Mouse (Mus musculus): Measurements from ENCODE around the gene 4933417A18Rik. TPM values are rescaled to one million over a fixed set of nuclear protein-coding genes. Genes with fewer than 3 reads are reported as not detected.
"Not testable (repeated sequence)": the region's sequence is repeated elsewhere in the genome, so short reads cannot be mapped to it uniquely, and the experiment has no call there.

4933417A18Rik gene
- polyA plus RNA-seq (2015; fragmentation: Nextera tagmentation; extraction: Ambion mirVana): not detected in 2 replicates

DNA sequence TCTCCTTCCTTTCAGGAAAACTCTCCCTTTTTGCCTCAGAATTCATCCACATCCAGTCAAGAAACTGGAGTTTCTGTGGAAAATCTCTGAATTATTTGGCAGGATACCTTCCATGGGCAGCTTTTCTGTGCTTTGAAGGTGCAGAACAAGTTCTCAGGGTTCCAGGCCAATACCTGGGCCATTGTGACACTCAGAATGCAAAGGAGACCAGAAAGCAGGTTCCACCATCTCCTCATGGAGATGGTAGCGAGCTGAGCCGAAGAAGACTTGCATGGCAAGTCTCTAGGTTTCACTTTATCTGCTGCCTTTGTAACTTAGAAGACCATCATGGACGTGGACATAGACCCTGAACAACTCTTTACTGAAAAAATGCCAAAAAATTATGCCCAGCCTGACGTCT, at the start of gene 4933417A18Rik, which contains the start of gene Fam217a:
4933417A18Rik (plus strand) TSS at position 200 of the 400 bp plus-strand sequence.
Fam217a (minus strand) TSS at position 101 of the 400 bp plus-strand sequence.
- 81% methylated on average over 4 of the region's 4 CpGs for WGBS
- no peak within 1 kb of the TSS for H3K4me2 ChIP-seq (ENCODE audit: low read depth, low read length)
- ATAC-seq: no peak

DNA sequence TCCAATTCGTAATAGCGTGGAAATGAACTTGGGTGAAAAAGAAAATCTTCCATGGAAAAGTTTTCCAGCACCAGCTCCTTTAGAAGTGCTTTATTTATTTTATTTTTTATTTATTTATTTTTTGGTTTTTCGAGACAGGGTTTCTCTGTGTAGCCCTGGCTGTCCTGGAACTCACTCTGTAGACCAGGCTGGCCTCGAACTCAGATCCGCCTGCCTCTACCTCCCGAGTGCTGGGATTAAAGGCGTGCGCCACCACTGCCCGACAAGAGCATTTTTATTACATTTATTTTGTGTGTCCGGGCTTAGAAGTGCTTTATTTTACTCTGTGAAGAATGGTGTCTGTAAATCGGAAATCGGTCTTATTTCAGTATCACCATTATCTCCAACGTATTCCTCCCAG, 49.5 kb upstream of the 4933417A18Rik start:
- peak; percentile 11; the same call in 1 of the 2 replicates for ATAC-seq
- not testable (repeated sequence) for H3K27me3 ChIP-seq (replicated peaks; ENCODE audit: control insufficient read depth, insufficient read depth, low read length); H3K36me3 ChIP-seq (ENCODE audit: control insufficient read depth, insufficient read depth, low read length); H3K9me3 ChIP-seq (ENCODE audit: control insufficient read depth, low read length)
- H3K4me1 ChIP-seq (ENCODE audit: control insufficient read depth, insufficient read depth, low read length): peaks cover 16% of the 10 kb centered on the region
- H3K27ac ChIP-seq (ENCODE audit: low read length): peak overlapping the region; percentile 99
- peak overlapping the region; percentile 99 for H3K4me3 ChIP-seq (ENCODE audit: low read length)
- WGBS: 12% methylated on average over 13 of the region's 13 CpGs
- H3K4me2 ChIP-seq (ENCODE audit: low read depth, low read length): peak overlapping the region; percentile 71
- H3K9ac ChIP-seq (ENCODE audit: low read depth, low read length): peak overlapping the region; percentile 100

More for the DNA sequence above, at the start of gene 4933417A18Rik, which contains the start of gene Fam217a:
- no peaks in the 10 kb centered on the region for H3K36me3 ChIP-seq (ENCODE audit: control insufficient read depth, insufficient read depth, low read length)
- no peaks in the 10 kb centered on the region for H3K27me3 ChIP-seq (replicated peaks; ENCODE audit: control insufficient read depth, insufficient read depth, low read length)
- no peak within 1 kb of the TSS for H3K27ac ChIP-seq (ENCODE audit: low read length)
- no peak within 1 kb of the TSS for H3K4me3 ChIP-seq (ENCODE audit: low read length)
- H3K4me1 ChIP-seq (ENCODE audit: control insufficient read depth, insufficient read depth, low read length): no peaks in the 10 kb centered on the region
- H3K9me3 ChIP-seq (ENCODE audit: control insufficient read depth, low read length): no peaks in the 10 kb centered on the region
- no peak within 1 kb of the TSS for H3K9ac ChIP-seq (ENCODE audit: low read depth, low read length)

DNA sequence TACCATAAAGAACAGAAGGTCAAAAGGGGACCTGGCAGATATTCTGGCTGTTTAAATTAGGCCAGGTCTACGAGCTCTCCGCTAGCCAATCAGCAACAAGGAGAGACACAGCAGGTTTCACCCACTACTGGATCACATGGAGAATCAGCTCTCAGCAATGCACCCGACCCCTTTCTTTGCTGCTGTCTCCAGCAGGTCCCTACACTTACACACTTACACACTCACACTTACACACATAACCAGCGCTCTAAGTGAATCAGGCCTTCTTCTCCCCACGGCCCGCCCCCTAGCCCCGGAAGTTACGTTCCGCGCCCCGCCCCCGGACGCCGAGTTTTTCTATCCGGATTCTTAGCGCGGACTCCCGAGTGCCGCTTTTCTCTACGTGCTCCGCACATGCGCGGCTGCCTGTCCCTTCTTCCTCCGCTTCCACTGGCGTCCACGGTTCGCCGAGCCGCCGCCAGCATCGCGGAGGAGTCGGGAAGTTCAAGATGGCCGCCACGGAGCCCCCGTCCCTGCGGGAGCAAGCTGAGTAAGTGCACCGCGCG, 49.0 kb upstream of the 4933417A18Rik start, which contains the start of gene Prpf4b:
Prpf4b (plus strand) TSS at position 137 of the 545 bp plus-strand sequence.
- Histone ChIP-seq H3K27ac (ENCODE audit: low read length) (peak within 1 kb of the TSS; percentile 99), H3K4me2 (ENCODE audit: low read depth, low read length) (peak within 1 kb of the TSS; percentile 71), H3K27me3 (replicated peaks; ENCODE audit: control insufficient read depth, insufficient read depth, low read length) (no peaks in the 10 kb centered on the region), H3K9me3 (ENCODE audit: control insufficient read depth, low read length) (no peaks in the 10 kb centered on the region), H3K36me3 (ENCODE audit: control insufficient read depth, insufficient read depth, low read length) (no peaks in the 10 kb centered on the region), H3K4me1 (ENCODE audit: control insufficient read depth, insufficient read depth, low read length) (peaks cover 16% of the 10 kb centered on the region), H3K9ac (ENCODE audit: low read depth, low read length) (peak within 1 kb of the TSS; percentile 100), H3K4me3 (ENCODE audit: low read length) (peak within 1 kb of the TSS; percentile 99)
- ATAC-seq: peak; percentile 82
- under 1% methylated on average over 40 of the region's 40 CpGs for WGBS

DNA sequence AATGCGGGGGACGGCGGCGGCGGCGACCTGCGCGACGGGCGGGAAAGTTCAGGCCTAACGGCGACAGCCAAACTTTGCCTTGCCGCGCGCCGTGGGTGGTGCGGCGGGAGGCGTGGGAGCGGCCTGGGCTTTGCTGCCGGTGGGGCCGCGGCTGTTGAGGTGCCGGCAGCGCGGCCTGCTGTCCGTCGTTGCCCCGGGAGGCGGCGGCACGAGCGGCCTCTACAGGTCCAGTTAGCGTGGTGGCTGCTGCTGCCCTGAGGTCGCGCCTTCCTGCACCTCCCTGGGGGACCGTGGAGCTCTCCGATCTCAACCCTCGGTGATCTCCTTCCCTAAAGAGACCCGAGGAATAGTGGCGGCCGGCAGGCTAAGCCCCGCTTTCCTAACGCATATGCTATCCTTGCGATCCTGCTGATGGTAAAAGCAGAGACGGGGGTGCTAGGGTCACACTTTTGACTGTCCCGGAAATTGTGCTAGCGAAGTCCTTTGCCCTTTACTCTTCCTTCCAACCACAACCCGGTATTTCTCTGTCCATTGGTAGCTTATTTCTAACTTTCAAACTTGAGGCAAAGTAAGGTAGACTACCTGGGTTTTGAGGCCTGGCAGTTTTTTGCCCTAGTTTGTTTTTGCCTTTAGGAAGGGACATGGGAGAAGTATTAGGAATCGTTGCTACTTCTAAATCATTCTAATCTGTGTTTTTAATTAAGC, 48.3 kb upstream of the 4933417A18Rik start:
- H3K27ac ChIP-seq (ENCODE audit: low read length): peak overlapping the region; percentile 99
- peaks cover 16% of the 10 kb centered on the region for H3K4me1 ChIP-seq (ENCODE audit: control insufficient read depth, insufficient read depth, low read length)
- peak overlapping the region; percentile 100 for H3K9ac ChIP-seq (ENCODE audit: low read depth, low read length)
- no peaks in the 10 kb centered on the region for H3K9me3 ChIP-seq (ENCODE audit: control insufficient read depth, low read length)
- H3K4me2 ChIP-seq (ENCODE audit: low read depth, low read length): peak overlapping the region; percentile 71
- H3K4me3 ChIP-seq (ENCODE audit: low read length): peak overlapping the region; percentile 99
- peak; percentile 63 for ATAC-seq
- no peaks in the 10 kb centered on the region for H3K27me3 ChIP-seq (replicated peaks; ENCODE audit: control insufficient read depth, insufficient read depth, low read length)
- under 1% methylated on average over 50 of the region's 50 CpGs for WGBS
- no peaks in the 10 kb centered on the region for H3K36me3 ChIP-seq (ENCODE audit: control insufficient read depth, insufficient read depth, low read length)

DNA sequence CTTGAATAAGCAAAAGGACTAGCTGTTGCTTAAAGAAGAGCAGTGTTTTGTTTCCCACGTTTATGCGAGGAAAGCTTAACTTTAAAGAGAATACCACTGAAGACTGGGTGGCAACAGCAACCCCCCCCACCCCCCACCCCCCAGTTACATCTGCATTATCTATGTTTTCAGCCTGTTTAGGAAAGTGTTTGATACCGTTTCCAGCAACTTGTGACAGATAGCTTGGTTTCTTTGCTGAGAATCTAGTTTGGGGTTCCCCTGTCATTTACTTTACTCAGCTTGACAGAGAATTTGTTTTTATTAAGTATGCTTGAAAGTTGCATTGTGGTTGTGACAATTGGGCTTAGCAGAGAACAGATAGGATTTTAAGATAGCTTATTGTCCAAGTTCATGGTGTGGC, 47.7 kb upstream of the 4933417A18Rik start:
- no peaks in the 10 kb centered on the region for H3K36me3 ChIP-seq (ENCODE audit: control insufficient read depth, insufficient read depth, low read length)
- 4% methylated on average over 3 of the region's 3 CpGs for WGBS
- ATAC-seq: no peak
- H3K27ac ChIP-seq (ENCODE audit: low read length): no peak overlapping the region
- no peaks in the 10 kb centered on the region for H3K9me3 ChIP-seq (ENCODE audit: control insufficient read depth, low read length)
- peak overlapping the region; percentile 99 for H3K4me3 ChIP-seq (ENCODE audit: low read length)
- H3K4me2 ChIP-seq (ENCODE audit: low read depth, low read length): peak overlapping the region; percentile 71
- no peaks in the 10 kb centered on the region for H3K27me3 ChIP-seq (replicated peaks; ENCODE audit: control insufficient read depth, insufficient read depth, low read length)
- H3K9ac ChIP-seq (ENCODE audit: low read depth, low read length): peak overlapping the region; percentile 100
- H3K4me1 ChIP-seq (ENCODE audit: control insufficient read depth, insufficient read depth, low read length): peaks cover 16% of the 10 kb centered on the region

DNA sequence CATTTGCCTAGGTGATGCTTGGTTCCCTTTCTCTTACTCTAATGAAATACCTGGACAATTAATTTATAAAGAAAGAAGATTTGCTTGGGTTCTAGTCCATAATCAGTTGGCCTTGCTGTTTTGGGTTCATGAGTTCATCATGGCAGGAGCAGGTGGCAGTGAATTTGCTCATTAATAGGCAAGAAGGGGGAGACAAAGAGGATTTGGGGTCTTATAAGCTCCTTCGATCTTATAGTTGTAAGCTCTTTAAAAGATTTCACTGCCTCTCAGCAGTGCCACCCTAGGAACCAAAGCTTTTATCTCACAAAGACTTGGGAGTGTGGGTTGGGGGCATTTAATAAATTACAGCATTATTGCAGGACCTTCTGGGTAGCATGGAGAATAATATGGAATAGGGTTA, 31.3 kb upstream of the 4933417A18Rik start:
- WGBS: 87% methylated on average over 1 of the region's 1 CpGs

DNA sequence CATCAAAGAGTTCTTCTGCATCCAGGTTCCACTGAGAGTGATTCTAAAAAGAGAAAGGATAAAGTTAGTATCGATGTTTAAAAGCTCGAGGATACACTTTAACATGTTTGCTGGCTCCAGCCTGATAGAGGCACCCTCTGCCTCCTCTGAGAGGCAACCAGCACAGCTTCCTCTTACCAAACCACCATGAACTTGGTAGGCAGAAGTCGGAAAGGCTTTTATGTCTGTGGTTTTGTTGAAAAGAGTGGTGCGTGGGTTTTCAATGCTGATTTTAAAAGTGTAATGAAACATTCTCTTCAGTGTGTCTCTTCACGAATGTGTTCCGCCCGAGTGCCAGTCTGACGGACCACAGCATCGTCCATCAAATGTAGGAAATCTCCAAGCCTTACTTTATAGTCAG, 9.6 kb upstream of the 4933417A18Rik start:
- Histone ChIP-seq H3K27me3 (replicated peaks; ENCODE audit: control insufficient read depth, insufficient read depth, low read length) (no peaks in the 10 kb centered on the region), H3K9me3 (ENCODE audit: control insufficient read depth, low read length) (no peaks in the 10 kb centered on the region), H3K4me2 (ENCODE audit: low read depth, low read length) (no peak overlapping the region), H3K36me3 (ENCODE audit: control insufficient read depth, insufficient read depth, low read length) (no peaks in the 10 kb centered on the region), H3K4me3 (ENCODE audit: low read length) (no peak overlapping the region), H3K4me1 (ENCODE audit: control insufficient read depth, insufficient read depth, low read length) (no peaks in the 10 kb centered on the region), H3K9ac (ENCODE audit: low read depth, low read length) (no peak overlapping the region), H3K27ac (ENCODE audit: low read length) (no peak overlapping the region)
- whole genome bisulfite sequencing: 84% methylated on average over 9 of the region's 9 CpGs
- no peak for ATAC-seq

More for the DNA sequence above, 31.3 kb upstream of the 4933417A18Rik start:
- Histone ChIP-seq H3K27ac (ENCODE audit: low read length) (no peak overlapping the region), H3K36me3 (ENCODE audit: control insufficient read depth, insufficient read depth, low read length) (peaks cover 17% of the 10 kb centered on the region), H3K27me3 (replicated peaks; ENCODE audit: control insufficient read depth, insufficient read depth, low read length) (no peaks in the 10 kb centered on the region), H3K4me2 (ENCODE audit: low read depth, low read length) (no peak overlapping the region), H3K4me3 (ENCODE audit: low read length) (no peak overlapping the region), H3K9ac (ENCODE audit: low read depth, low read length) (no peak overlapping the region), H3K4me1 (ENCODE audit: control insufficient read depth, insufficient read depth, low read length) (no peaks in the 10 kb centered on the region), H3K9me3 (ENCODE audit: control insufficient read depth, low read length) (no peaks in the 10 kb centered on the region)
- no peak for ATAC-seq

DNA sequence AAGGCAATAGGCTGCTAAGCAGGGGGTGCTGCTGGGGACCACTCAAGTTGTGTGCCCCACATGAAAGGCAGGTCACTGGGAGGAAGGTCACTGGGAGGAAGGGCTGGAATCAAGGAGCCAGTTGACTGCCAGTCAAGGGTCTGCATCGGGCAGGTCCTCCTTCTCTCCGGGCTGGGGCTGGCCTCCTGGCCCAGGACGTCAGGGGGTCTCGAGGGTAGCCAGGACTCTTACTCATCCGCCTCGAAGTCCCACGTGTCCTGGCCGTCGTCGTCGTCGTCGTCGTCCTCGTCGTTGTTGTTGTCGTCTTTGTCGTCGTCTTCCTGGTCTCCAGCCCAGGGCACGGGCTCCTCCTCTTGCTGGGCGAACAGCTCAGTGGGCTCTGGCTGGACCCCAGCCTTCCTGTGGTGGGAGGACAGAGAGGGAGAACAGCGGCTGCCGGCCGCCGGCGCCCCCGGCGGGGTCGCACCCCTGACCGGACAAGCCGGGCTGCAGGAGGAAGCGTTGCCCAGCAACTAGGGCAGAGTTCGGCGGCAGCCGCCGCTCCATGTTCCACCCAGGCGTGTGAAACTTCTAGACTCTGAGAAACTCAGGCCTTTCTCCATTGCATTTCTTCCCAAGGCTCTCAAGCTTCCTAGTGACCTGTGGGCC, 7.6 kb upstream of the 4933417A18Rik start:
- 30% methylated on average over 37 of the region's 37 CpGs for WGBS
- ATAC-seq: peak; percentile 48; the same call in 1 of the 2 replicates
- peak overlapping the region; percentile 65 for H3K9ac ChIP-seq (ENCODE audit: low read depth, low read length)

DNA sequence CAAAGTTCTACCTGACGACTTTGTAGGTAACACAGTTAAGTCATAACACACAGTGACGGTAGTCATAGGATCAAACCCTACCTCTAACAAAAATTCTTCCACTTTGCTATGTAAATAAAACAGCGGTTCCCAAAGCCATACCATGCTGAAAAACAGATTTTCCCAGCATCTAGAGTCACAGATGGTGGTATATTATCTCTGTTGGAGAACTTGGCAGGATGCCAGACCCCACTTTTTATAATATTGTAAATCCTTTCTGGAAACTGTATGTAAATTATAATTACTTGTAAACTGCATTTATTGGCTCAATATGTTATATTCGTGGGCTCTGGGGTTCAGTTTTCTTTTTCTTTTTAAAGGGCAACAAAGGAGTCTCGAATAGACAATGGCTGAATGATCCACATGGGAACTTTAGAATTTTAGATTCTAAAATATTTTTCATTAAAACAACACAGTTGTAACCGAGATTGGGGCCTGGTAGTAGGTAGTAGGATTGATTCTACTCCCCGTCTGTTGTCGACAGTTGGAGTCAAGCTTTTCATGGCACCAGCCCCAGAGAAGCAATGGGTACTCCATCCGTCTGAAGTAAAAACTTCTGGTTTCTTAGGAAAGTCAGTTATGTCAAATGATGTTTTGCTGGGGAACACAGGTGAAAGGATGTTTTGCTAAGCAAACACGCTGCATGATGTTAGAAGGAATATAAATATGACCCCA, 10.9 kb downstream of the 4933417A18Rik start:
- Histone ChIP-seq H3K4me2 (ENCODE audit: low read depth, low read length) (no peak overlapping the region), H3K4me3 (ENCODE audit: low read length) (no peak overlapping the region), H3K27me3 (replicated peaks; ENCODE audit: control insufficient read depth, insufficient read depth, low read length) (no peaks in the 10 kb centered on the region), H3K4me1 (ENCODE audit: control insufficient read depth, insufficient read depth, low read length) (no peaks in the 10 kb centered on the region), H3K36me3 (ENCODE audit: control insufficient read depth, insufficient read depth, low read length) (no peaks in the 10 kb centered on the region), H3K9ac (ENCODE audit: low read depth, low read length) (no peak overlapping the region), H3K27ac (ENCODE audit: low read length) (no peak overlapping the region), H3K9me3 (ENCODE audit: control insufficient read depth, low read length) (no peaks in the 10 kb centered on the region)
- ATAC-seq: no peak
- 71% methylated on average over 10 of the region's 10 CpGs for WGBS

More for the DNA sequence above, 7.6 kb upstream of the 4933417A18Rik start:
- Histone ChIP-seq H3K4me3 (ENCODE audit: low read length) (peak overlapping the region; percentile 38), H3K27ac (ENCODE audit: low read length) (no peak overlapping the region), H3K36me3 (ENCODE audit: control insufficient read depth, insufficient read depth, low read length) (no peaks in the 10 kb centered on the region), H3K27me3 (replicated peaks; ENCODE audit: control insufficient read depth, insufficient read depth, low read length) (no peaks in the 10 kb centered on the region), H3K4me1 (ENCODE audit: control insufficient read depth, insufficient read depth, low read length) (no peaks in the 10 kb centered on the region), H3K9me3 (ENCODE audit: control insufficient read depth, low read length) (no peaks in the 10 kb centered on the region), H3K4me2 (ENCODE audit: low read depth, low read length) (peak overlapping the region; percentile 72)
